Mouse (Mus musculus): ENCODE measurements around the gene Dusp12. TPM values are rescaled to one million over a fixed set of nuclear protein-coding genes. Genes with fewer than 3 reads are reported as not detected.

Dusp12 gene
- polyA plus RNA-seq, 1 experiment from 2014 or later = 32.8 TPM

- no peak overlapping the region for H3K9ac ChIP-seq (ENCODE audit: low read depth, low read length)
- no peak overlapping the region for H3K27ac ChIP-seq
- 95% methylated on average over 6 of the region's 6 CpGs for WGBS
- DNase-seq (ENCODE audit: low spot score) (no peak), ATAC-seq (replicated peaks; ENCODE audit: low FRiP score, low read depth) (no peak)
- no peaks in the 10 kb centered on the region for H3K9me3 ChIP-seq (replicated peaks; ENCODE audit: low read length)
- no peak overlapping the region for H3K4me3 ChIP-seq (replicated peaks; ENCODE audit: low read depth, low read length)
- no peak overlapping the region for H3K4me2 ChIP-seq (ENCODE audit: low read length)
- H3K27me3 ChIP-seq (ENCODE audit: insufficient read depth, low read length) = no peaks in the 10 kb centered on the region
- no peaks in the 10 kb centered on the region; the same call in 1 of the 2 replicates for H3K36me3 ChIP-seq (ENCODE audit: insufficient read depth, low read length)
- no peak for TF ChIP-seq CTCF (IDR thresholded peaks at IDR 0.05; ENCODE audit: low read depth)
- no peaks in the 10 kb centered on the region for H3K4me1 ChIP-seq (replicated peaks; ENCODE audit: insufficient read depth, low read length)
Observed at GRCm38 (mm10) chr1:170829344-170829743, 56.0 kb downstream of the Dusp12 start.

Other genes with a start within 250 kb of the Dusp12 start
- gene Olfml2b, start 241.0 kb downstream of the Dusp12 start, polyA plus RNA-seq (2015; fragmentation: Nextera tagmentation; extraction: Ambion mirVana) = 11.6 and 11.7 TPM in 2 replicates
- gene Atf6, start 17.8 kb downstream of the Dusp12 start, polyA plus RNA-seq (2015; fragmentation: Nextera tagmentation; extraction: Ambion mirVana) = 8.6 and 8.9 TPM in 2 replicates
- 2.0 and 2.1 TPM in 2 replicates for gene Gm26620, start 475 bp downstream of the Dusp12 start, polyA plus RNA-seq (2015; fragmentation: Nextera tagmentation; extraction: Ambion mirVana)
- gene Fcrlb, start 27.4 kb upstream of the Dusp12 start, polyA plus RNA-seq (2015; fragmentation: Nextera tagmentation; extraction: Ambion mirVana) = 0.32 and 0.41 TPM in 2 replicates
- gene Fcrla, start 42.0 kb upstream of the Dusp12 start, polyA plus RNA-seq (2015; fragmentation: Nextera tagmentation; extraction: Ambion mirVana) = not detected in 2 replicates
- gene Fcgr2b, start 91.0 kb upstream of the Dusp12 start, polyA plus RNA-seq (2015; fragmentation: Nextera tagmentation; extraction: Ambion mirVana) = 6.4 and 8.0 TPM in 2 replicates
- 2.0 and 2.3 TPM in 2 replicates for gene Fcgr4, start 133.4 kb upstream of the Dusp12 start, polyA plus RNA-seq (2015; fragmentation: Nextera tagmentation; extraction: Ambion mirVana)
- 12.1 and 13.2 TPM in 2 replicates for gene Fcgr3, start 179.4 kb upstream of the Dusp12 start, polyA plus RNA-seq (2015; fragmentation: Nextera tagmentation; extraction: Ambion mirVana)
- 4.6 TPM in 2 replicates for gene Cfap126, start 228.4 kb upstream of the Dusp12 start, polyA plus RNA-seq (2015; fragmentation: Nextera tagmentation; extraction: Ambion mirVana)